Mouse (Mus musculus): ENCODE data around the gene Cln5.

Cln5 gene

GRCm38 (mm10) chr14:103078006-103078912, 8.2 kb downstream of the Cln5 start:
- peak; percentile 74 for DNase-seq (ENCODE audit: low read depth, low spot score)

DNA sequence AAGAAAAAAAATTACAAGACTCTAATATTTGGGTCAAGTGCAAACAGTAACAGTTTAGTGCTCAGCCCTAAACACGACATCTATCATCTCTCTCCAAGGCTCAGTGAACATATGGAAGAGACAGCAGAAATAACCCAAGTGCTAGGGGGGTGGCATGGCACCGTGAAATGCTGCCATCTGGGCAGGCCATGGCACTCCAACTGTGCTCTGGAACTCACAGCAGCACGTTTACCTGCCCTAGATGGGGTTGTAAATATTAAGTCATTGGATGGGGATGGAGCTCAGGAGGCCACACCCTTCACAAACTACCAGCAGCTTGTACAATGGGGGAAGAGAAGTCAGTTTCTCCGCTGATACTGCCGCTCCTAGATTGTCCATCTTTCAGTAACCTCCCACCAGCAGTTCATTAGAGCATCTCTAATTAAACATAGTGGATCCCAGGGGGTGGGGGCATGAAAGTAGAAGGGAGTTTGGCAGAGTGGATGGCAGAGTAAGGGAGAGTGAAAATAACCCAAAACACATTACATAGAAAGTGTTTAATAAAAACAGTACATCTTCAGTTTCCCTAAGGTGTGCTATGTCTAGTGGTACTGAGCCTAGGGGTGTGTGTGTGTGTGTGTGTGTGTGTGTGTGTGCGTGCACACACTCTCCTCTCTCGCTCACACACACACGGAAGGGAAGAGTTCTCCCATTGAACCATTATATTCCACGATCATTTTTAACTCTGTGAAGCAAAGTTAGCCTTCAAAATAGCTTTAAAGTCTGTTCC, 9.4 kb downstream of the Cln5 start:
- no peak for DNase-seq (ENCODE audit: low read depth, low spot score)

DNA sequence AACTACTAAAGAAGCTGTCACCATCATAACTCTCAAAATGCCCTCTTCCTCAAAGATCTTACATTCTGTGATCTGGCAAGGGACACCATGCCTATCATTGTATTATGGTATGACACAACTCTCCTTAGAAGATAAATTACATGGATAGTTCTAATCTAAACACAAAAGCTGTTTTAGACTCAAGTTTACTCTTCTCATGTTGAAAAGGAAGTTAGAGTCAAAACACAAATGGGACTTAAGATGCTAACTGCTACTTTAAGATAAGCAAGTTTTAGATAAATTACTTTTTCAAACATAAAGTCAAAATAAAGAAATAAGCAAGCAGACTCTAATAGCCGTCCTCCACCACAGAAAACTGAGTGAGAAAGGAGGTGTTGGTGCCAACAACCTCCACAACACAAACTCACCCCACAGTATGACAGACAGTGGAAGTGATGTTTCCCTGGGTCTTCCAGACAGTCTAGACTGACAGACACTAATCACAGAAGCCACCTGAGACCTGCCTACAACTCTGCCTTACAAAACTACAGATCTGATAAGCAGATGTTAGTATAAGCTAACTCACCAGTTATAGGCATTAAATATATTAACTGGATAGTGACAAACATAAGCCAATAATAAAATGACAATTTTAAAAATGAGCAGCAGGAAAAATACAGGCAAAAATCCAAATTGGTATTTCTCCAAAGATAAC, 16.0 kb downstream of the Cln5 start:
- DNase-seq (ENCODE audit: low read depth, low spot score): no peak

GRCm38 (mm10) chr14:103086671-103087324, 16.8 kb downstream of the Cln5 start:
- no peak for DNase-seq (ENCODE audit: low read depth, low spot score)

DNA sequence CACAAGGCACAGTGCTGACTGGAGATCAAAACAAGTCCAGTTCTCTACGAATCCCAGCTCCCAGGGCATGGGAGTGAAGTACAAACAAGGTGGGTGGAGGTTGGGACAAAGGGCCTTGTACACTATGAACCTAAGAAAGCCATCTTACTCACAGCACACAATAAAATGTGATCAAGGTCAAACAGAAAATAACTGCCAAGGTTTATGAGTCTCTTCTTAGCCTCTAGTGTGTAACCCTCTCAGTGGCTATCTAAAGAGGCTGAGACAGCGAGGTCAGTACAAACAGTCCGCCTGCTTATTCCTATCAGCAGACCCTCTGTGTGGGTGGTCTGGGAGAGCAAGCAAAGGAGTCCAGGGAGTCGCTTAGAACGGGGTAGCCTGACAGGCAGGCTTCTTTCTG, 17.8 kb downstream of the Cln5 start:
- DNase-seq (ENCODE audit: low read depth, low spot score): no peak

DNA sequence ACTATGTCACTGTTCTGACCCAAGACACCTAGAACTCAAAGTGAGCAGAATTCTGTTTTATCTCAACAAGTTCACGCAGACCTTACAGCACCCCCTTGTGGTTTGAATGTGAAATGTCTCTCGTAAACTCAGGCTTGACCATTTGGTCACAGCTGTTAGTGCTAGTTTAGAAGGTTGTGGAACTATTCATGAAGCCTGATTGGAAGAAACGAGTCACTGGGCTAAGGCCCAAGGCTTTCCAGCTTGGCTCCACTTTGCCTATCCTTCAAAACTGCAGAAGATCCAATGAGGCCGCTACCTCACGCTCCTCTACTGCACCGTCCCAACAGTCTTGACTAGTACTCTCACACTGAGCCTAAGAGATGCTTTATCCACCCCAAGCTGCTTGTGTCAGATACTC, 18.6 kb downstream of the Cln5 start:
- DNase-seq (ENCODE audit: low read depth, low spot score): peak; percentile 76

- DNase-seq (ENCODE audit: low read depth, low spot score): peak; percentile 55
Measured at GRCm38 (mm10) chr14:103093236-103093635, 23.2 kb downstream of the Cln5 start.

DNA sequence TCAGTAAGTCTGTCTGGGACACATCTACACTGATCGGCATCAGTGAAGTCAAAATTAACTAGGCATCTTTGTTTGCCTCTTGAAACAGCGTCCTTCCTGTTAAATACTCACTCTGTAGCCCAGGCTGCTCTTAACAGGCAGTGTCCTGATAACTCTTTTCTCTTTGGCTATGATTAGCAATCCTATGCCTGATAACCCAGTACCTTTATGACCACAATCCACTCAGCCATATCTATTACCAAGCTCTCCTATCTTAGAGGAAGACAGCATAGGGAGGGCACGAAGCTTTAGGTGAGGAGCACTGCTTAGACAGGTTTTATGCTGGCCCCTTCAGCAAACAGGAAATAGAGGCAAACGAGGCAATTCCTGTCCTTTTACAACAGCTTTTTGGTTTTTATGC, 23.7 kb downstream of the Cln5 start:
- no peak for DNase-seq (ENCODE audit: low read depth, low spot score)

DNA sequence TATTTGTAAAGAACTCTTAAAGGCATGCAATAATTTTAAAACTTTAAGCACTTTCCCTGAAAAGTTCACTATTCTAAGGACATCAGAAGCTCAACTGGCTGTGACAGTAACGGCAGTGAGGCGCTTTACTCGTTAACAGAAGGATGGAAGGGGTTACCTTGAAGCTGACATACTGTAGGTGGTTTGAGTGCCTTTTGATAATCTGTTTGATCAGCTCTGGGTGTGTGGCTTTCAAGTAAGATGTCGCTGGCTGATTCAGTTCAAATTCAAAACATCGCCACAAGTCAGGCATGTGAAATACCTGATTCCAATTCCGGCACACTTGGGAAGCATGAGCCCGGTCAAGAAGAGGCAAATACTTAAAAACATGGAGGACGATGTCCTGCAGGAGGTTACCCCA, 25.0 kb downstream of the Cln5 start:
- DNase-seq (ENCODE audit: low read depth, low spot score): no peak

DNA sequence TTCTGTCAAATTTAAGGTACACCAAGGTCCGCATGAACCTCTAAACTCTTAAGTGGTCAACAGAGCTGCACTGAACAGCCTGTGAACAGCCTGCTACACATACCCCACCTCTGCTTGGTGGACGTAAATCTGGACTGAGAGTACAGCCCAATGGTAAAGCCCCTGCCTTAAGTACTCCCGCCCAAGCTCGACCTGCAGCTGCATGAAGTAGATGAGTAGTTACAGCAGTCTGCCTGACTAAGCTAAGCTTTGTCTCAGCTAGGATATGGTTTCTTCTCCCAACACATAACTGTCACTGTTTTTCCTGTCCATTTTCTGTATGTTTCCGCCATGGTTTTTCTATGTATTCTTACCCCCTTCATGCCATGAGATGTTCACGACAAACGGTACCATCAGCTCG, 25.8 kb downstream of the Cln5 start:
- no peak for DNase-seq (ENCODE audit: low read depth, low spot score)

DNA sequence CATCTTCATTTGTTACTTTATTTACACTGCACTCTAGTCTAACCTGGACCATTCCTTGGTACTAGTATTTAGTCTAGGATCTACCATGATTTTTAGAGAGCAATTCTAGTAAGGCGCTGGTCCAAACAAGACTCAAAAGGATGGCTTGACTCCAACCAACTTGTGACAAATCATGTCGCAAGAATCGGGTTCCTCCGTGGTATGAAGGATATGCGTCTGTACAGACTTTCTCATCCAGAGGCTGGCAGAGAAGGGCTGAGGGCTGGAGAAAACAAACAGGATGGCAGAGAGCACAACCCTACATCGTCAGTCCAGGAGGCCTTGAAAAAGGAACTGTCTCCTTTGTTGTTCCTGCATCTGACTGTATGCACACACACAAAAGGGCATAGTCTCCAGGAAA, 26.6 kb downstream of the Cln5 start:
- DNase-seq (ENCODE audit: low read depth, low spot score): no peak

DNA sequence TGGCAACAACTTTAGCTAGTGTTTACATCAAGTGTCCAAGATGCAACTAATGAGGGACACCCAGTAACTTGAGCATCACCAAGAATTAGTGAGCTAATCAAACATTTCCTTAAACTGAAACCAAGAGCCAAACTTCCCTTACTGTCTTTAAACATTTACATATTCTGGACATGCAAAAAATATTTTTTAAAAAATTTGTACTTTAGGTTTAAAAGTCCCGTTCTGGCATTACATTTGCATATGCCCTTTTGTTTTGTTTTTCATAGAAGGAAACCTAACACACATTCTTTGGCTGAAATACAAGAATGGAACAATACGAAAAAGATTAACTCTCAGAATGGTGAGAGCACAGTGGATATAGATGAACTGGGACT, 28.2 kb downstream of the Cln5 start:
- no peak for DNase-seq (ENCODE audit: low read depth, low spot score)

DNA sequence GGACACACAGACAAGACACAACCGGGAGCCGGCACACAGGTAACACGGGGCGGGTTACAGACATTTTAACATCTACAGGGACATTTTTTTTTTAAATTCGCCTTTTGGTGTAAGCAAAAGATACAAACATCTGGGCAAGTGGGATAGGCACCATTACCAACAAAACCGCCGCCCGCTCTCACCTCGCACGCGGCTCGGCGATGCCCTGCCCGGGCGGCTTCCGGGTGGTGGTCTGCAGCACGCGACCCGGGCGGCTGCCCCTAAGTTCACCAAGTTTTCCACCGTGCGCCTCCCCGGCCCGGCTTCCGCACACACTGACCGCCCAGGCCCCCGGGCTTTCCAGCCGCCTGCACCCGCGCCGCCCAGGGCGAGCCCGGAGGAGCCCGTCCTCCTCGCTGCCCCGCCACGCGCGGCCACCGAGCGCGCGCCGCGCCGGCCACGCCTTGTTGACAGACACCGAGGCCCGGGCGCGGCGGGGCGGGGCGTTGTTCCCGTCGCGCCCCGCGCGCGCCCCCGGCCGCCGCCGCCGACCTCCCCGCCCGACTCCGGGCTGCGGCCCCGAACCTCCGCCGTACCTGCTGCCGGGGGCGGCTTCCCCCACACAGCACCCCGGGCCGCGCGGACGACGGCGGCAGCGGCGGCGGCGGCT, 28.7 kb downstream of the Cln5 start:
- peak; percentile 38 for DNase-seq (ENCODE audit: low read depth, low spot score)

GRCm38 (mm10) chr14:103099238-103099933, 29.4 kb downstream of the Cln5 start, which contains the start of gene Fbxl3:
Gene Fbxl3, minus strand, starts transcription at chr14:103099566.
- peak; percentile 97 for DNase-seq (ENCODE audit: low read depth, low spot score)

GRCm38 (mm10) chr14:103100296-103100695, 30.3 kb downstream of the Cln5 start:
- no peak for DNase-seq (ENCODE audit: low read depth, low spot score)

DNA sequence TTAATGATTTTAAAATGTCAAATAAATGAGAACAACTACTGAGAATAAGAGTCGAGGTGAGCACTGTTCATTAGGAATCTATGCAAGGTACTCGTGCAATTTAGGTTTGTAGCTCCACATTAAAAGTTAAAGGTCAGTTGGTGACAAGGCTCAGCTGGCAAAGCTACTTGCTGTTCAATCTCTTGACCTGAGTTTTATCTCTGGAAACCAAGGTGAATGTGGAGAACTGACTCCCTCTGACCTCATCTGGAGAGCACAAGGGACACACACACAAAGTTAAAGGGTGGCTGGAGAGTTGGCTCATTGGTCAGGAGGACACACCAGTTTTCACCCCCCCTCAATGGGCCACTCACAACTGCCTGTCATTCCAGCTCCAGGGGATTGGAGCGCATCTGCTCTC, 31.2 kb downstream of the Cln5 start:
- no peak for DNase-seq (ENCODE audit: low read depth, low spot score)

DNA sequence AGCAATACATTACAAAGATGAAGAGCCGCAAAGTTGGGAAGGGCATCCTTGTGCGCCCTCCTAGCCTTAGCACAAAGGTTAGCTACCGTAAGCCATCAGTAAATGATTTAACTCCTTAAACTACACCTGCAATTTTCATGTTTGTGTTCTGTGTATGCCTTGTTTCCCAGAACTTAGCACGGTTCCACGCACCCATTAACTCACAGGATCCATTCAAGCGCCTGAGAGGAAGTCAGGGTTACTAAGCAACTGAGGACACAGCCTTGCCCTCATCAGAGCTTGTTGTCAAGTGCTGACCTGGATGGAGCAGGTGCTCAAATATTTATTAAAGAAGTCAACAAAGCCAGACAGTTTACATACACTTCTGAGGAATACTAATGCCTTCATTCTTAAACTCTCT, 32.2 kb downstream of the Cln5 start:
- DNase-seq (ENCODE audit: low read depth, low spot score): peak; percentile 48

DNA sequence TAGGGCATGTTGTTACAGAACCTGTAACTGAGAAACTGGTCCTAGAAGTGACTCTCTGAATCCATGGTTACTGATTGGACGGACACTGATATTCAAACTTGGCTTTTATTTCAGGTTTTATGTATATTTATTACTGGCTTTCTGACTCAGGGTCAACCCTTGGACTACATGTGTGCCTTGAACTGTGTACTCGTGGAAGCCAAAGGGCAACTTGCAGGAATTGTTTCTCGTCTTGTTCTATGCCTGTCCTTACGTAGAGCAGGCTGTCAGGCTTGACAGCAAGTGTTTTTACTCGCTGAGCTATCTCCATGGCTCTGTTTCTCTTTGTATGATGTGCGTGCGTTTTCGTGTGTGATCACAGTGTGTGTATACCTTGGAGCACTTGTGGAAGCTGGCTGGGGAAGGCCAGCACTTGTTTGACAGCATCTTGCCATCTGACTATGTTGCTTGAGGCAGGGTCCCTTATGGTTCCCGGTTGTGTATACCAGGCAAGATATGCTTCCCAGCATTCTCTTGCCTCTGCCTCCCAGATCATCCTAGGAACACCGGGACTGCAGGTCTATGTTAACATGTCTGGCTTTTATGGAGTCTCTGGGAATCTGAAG, 32.8 kb downstream of the Cln5 start:
- DNase-seq (ENCODE audit: low read depth, low spot score): no peak

- DNase-seq (ENCODE audit: low read depth, low spot score): no peak
Measured at GRCm38 (mm10) chr14:103106301-103106700, 36.3 kb downstream of the Cln5 start.

DNA sequence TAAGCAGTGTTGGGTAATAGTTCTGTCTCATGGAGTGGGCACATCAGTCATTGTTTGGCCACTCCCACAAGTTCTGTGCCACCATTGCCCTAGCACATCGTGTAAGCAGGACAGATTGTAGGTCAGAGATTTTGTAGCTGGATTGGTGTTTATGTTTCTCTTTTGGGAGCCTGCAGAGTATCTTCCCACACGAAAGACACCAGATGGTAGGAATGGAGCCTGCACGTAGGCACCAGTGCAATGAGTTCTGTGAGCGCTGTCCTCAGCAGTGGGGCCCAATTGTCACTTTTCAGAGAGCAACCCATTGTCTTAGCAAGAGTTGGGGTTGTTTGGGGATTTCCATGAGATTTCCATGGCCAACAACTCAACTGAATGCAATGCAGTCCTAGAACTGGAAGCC, 40.0 kb downstream of the Cln5 start:
- DNase-seq (ENCODE audit: low read depth, low spot score): no peak

Measured in R1 (cell line).